Mouse (Mus musculus): ENCODE results near the gene Mterf4.
"Not testable (repeated sequence)": the region's sequence is repeated elsewhere in the genome, so short reads cannot be mapped to it uniquely, and the experiment has no call there.

Mterf4 gene

GRCm38 (mm10) chr1:93305581-93306337, at the start of gene Mterf4:
Gene Mterf4 (minus strand): TSS chr1:93305915.
- peak; percentile 92 to 93 for DNase-seq

GRCm38 (mm10) chr1:93352724-93353123, 47.0 kb upstream of the Mterf4 start:
- peak; percentile 69 to 76 for DNase-seq

GRCm38 (mm10) chr1:93349701-93350100, 44.0 kb upstream of the Mterf4 start:
- no peak for DNase-seq

- no peak for DNase-seq
These were observed 41.5 kb upstream of the Mterf4 start for GRCm38 (mm10) chr1:93347176-93347575.

- DNase-seq: peak; percentile 96 to 98
These were observed 37.9 kb upstream of the Mterf4 start for GRCm38 (mm10) chr1:93343504-93344047.

GRCm38 (mm10) chr1:93342648-93343503, 37.2 kb upstream of the Mterf4 start, which contains the start of the genes Ppp1r7 and Pask:
Gene Ppp1r7 (plus strand): TSS chr1:93342854.
Gene Pask (minus strand): TSS chr1:93343482.
- DNase-seq: peak; percentile 96 to 97

- no peak for DNase-seq
These were observed 28.9 kb upstream of the Mterf4 start for GRCm38 (mm10) chr1:93334621-93335020.

GRCm38 (mm10) chr1:93326446-93326845, 20.7 kb upstream of the Mterf4 start:
- no peak for DNase-seq

GRCm38 (mm10) chr1:93323973-93324372, 18.3 kb upstream of the Mterf4 start:
- no peak for DNase-seq

- no peak for DNase-seq
These were observed 5.1 kb downstream of the Mterf4 start for GRCm38 (mm10) chr1:93300578-93300977.

GRCm38 (mm10) chr1:93299791-93300190, 5.9 kb downstream of the Mterf4 start:
- DNase-seq: no peak

- DNase-seq: not testable (repeated sequence)
These were observed 11.2 kb downstream of the Mterf4 start for GRCm38 (mm10) chr1:93294491-93294890.

GRCm38 (mm10) chr1:93292006-93292405, 13.7 kb downstream of the Mterf4 start:
- DNase-seq: no peak

GRCm38 (mm10) chr1:93291591-93291990, 14.1 kb downstream of the Mterf4 start:
- no peak for DNase-seq

GRCm38 (mm10) chr1:93290956-93291355, 14.8 kb downstream of the Mterf4 start:
- DNase-seq: no peak

- no peak for DNase-seq
These were observed 16.0 kb downstream of the Mterf4 start for GRCm38 (mm10) chr1:93289678-93290214.

- DNase-seq: peak; percentile 46 to 56
These were observed 28.7 kb downstream of the Mterf4 start for GRCm38 (mm10) chr1:93277041-93277440.

GRCm38 (mm10) chr1:93275561-93275960, 30.2 kb downstream of the Mterf4 start:
- no peak for DNase-seq

GRCm38 (mm10) chr1:93272409-93272821, 33.3 kb downstream of the Mterf4 start:
- no peak for DNase-seq

- no peak for DNase-seq
These were observed 34.0 kb downstream of the Mterf4 start for GRCm38 (mm10) chr1:93271751-93272150.

GRCm38 (mm10) chr1:93270516-93271240, 35.0 kb downstream of the Mterf4 start:
- DNase-seq: no peak

GRCm38 (mm10) chr1:93268246-93268645, 37.5 kb downstream of the Mterf4 start:
- no peak for DNase-seq

Measured in cerebellum, postnatal 10 days (tissue).